Mouse (Mus musculus) spleen, adult 18-20 months (tissue): ENCODE results near the gene Il1rl2.

Experiments
- DNase-seq, 2 experiments: peaks; one replicate each; pipeline ENCODE4 v3.0.0; 2022; ENCODE audit warnings: mixed read lengths in 2 of 2

Il1rl2 gene

DNA sequence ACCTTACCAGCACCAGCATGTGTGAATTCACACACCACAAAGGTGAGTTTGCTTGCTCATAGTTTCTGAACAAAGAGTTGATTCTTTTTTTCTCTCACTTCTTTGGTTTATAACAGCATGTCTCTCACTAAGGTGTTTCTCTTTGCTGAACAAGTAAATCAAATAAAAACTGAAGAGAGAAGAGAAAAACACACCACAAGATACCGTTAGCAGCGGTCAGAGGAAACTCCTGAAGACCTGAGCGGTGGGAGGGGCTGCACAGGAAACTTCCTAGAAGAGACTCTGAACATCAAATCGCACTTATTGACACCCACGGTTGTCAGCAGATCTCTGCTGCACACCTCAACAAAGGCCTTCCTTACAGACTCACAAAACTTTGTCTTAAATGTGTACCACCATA lies 58.4 kb downstream of the Il1rl2 start:
- DNase-seq, result no peak

DNA sequence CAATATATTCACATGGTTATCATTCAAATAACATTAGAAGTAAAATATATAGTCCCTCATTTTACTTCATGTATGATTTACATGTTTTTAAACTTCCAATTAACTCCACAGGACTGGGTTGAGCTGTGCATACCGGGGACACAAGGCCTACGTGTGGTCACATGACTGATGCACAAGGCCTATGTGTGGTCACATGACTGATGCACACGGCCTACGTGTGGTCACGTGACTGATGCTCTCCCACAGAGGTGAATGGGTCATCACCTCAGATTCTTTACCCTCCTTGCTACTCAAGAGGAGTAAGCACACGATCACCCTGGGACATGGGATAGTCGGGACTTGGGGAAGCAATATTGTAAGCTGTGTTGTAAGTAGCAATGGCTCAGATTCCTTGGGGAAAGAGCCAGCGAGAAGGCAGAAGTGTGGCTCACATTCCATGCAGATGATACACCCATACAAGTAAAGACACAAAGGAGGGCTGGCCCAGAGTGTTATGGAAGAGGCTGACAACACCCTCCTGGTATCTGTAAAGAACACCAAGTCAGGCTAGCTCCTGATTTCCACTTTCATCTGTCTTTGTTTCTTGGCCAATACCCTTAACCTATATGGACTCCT lies 60.6 kb downstream of the Il1rl2 start:
- no peak for DNase-seq

DNA sequence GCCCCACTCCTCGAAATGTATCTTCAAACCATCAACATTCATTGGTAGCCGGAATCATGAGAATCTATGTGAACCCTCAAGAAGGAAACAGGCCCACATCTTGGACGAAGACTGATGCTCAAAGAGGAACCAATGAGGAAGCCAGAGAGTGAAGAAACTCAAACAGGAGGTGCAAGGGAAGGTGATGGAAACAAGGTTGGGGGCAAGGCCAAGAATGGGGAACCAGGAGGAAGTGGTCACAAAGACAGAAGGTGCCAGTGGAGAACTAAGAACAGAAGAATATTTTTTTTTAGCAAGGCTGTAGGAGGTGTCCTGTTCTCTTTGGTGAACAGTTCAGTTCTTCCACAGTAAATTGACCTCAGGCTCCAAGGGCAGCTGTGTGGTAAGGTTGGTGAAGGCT lies 67.0 kb downstream of the Il1rl2 start:
- no peak for DNase-seq

DNA sequence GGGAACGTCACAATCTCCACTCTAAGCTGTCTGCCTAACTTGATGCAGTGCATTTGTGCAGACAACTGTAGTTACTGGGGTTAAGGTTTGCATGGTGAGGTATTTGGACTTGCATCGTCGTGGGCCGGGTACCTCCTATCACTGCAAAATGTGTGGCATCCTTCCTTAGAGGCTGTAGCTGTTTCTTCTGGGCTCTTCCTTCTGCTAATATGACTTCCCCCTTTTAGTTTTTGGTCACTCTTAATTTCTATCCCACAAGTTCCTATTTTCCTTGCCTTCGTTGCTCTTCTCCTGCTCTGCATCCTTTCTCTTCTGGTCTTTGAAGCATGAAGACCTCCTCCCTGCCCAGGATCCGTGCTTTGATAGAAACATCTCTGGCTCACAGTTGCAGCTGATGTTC lies 68.1 kb downstream of the Il1rl2 start:
- no peak for DNase-seq

DNA sequence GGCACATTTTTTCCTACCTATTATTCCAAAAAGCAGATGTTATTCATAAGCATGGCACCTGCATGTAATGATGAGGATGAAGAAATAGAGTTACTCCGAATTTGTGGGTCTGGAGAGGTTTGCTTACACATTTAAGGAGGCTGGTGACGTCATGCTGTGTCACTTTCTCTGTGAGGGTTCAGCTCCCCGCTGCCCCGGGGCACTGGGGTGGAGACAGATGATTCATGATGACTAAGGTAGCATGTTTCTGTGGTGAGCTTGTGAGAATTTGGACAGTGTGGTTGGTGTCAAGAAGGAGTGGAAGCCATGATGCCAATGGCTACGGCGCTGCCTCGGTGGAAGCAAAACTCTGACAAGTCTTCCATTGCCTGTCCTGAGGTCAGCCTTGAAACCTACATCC lies 68.8 kb downstream of the Il1rl2 start:
- no peak for DNase-seq

DNA sequence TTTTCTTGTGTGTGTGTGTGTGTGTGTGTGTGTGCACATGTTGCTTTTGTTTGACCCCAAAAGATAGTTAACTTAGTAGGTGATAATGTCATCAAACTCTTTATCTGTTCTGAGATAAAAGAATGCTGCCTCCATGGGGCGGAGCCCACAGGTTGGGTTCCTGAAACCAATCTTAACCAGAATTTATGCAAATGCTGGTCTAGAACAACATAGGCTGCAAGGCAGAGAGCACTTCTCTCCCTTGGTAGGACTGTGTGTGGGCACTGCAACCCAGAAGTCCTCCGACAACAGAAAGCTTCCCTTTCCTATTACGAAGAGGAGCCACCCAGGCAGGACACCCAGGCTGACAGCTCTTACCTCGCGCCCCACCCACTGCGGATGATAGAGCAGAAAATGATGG lies 75.2 kb downstream of the Il1rl2 start:
- DNase-seq, result no peak

DNA sequence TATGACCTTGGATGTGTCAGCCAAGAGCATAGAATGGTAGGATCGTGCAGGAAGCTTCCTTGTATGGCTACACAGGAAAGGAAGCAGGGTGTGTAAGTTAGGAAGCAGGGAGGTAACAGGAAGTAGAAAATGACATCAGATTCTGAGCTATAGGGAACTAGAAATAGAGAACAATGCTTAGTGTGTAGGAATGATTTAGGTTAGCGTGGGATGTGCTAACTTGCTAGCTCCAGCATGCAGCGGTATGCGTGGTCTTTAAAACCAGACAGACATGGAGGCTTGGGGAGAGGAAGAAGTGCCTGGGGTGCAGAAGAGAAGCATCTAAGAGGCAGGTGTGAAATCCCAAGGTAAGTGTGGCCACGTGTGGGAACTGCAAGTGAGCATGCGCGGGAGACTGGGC lies 80.3 kb downstream of the Il1rl2 start:
- no peak for DNase-seq

DNA sequence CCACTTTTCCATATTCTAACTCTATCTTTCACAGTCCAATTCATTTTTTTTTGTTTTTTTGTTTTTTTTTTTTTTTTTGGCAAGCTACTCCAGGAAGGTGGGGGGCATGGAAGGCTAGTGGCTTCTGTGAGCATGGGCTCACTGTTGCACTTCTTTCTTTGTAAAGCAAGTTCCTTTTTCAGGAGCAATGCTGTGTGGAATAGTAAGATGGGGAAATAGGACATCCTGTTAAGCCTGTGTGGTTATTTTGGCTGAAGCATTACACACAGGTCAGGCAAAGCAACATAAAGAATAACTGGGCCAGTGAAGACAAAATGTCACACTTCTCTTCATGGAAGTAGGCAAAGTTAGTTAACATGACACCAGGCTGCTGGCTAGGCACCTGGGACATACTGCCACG lies 85.5 kb downstream of the Il1rl2 start:
- DNase-seq, result no peak

DNA sequence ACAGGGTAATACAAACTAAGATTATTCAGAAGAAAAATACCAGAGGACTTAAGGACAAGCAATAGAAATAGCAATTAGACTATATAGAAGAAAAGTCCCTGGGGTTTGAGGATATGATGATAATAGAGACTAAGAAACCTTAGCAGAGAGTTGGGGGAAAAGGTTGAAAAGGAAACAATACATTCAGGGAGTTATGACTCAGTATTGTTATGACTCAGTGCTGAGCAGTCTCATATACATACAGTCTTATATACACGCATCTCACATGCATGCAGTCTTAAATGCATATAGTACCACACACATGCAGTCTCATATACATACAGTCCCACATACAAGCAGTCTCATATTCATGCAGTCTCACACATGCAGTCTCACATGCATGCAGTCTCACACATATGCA lies 88.6 kb downstream of the Il1rl2 start:
- no peak for DNase-seq

DNA sequence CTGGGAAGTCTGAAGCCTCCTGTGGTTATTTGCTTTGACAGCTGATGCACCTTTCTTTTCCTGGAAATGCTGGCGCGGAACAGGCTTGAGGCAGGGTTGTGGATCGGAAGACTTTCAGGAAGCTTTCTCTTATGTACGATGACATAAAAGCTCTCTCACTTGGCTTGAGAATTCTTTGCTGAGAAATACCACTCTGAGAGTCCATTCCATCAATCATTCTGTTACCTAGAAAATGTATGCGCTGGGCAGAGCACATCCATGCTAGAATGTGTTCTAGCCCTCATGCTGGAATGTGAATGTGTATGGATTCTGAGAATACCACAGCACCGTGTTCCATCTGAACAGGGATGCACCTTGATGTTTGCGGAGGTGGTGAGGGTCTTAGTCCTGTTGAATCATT lies 89.9 kb downstream of the Il1rl2 start:
- no peak for DNase-seq

DNA sequence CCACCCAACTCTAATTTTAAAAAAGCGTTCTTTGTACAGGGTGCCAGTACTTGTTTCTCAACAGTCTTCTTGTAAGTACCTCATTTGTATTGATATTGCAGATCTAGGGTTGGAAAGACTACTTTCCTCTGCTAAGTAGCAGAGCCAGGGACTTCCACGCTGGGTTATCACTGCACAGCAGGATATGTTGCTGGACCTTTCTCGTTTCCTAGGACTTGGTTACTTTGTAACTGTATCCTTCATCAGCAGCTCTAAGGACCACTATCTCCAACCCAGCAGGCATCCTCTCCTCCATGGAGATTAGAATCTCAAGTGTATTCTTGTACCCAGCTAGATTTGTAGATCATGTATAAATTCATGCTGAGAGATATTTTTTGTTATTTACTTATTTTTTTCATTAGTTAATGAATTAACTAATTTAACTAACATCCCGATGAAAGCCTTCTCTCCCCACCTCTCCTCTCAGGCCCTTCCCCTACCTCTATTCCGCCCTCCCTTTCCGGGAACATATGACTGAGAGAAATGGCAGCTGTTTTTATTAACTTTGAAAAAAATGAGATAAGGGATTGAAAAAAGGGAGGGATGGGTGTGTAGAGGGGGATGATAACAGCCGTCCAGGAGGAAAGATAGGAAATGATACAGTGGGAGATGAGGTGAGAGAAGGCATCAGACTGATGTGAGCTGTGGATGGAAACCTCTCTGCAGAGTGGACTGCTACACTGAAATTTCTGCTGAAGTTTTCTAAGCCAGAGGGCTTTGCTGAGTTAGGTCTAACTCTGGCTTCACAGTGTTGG lies 90.7 kb downstream of the Il1rl2 start:
- DNase-seq, result no peak

DNA sequence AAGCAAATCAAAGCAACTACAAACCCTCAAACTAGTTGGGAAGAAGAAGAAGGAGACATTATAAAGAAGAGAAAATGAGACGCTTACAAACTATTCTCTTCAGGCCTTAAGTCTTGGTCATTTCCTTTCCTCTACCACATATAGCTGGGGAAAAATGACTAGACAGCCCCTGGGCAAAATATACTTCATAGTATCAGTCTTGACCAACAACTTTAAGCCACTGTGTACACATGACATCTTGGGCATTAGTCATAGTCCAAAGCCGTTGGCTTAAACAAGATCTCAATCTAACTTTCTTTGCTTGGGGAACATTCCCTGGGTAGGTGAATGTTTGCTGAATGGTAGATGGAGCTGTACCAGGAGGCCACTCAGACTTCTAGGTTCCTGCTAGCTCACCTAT lies 92.6 kb downstream of the Il1rl2 start:
- no peak for DNase-seq
